Mouse (Mus musculus): ENCODE results near the gene Arid2. TPM values are rescaled to one million over a fixed set of nuclear protein-coding genes. Genes with fewer than 3 reads are reported as not detected.
A peak's percentile ranks its signal among the peaks of the same experiment; 100 is the strongest.
"Not testable (repeated sequence)": the region's sequence is repeated elsewhere in the genome, so short reads cannot be mapped to it uniquely, and the experiment has no call there.

Gene Arid2
- total and polyA plus RNA-seq, 2 experiments from 2014 or later: 11.2 to 38.4 TPM

- H3K9ac ChIP-seq (replicated peaks; ENCODE audit: low read length): no peak overlapping the region
- no peaks in the 10 kb centered on the region for H3K27me3 ChIP-seq (ENCODE audit: insufficient read depth, low read length)
- no peaks in the 10 kb centered on the region for H3K9me3 ChIP-seq (ENCODE audit: low read length)
- no peaks in the 10 kb centered on the region for H3K36me3 ChIP-seq (ENCODE audit: insufficient read depth, low read length)
- H3K4me2 ChIP-seq (ENCODE audit: low read depth, low read length): no peak overlapping the region
- ATAC-seq: no peak
- H3K4me1 ChIP-seq (ENCODE audit: insufficient read depth, low read length): peaks cover 2% of the 10 kb centered on the region; the same call in 1 of the 2 replicates
- DNase-seq (ENCODE audit: low spot score): peak; percentile 8
- H3K27ac ChIP-seq: no peak overlapping the region
- no peak for TF ChIP-seq CTCF (IDR thresholded peaks at IDR 0.05; ENCODE audit: low read depth)
- WGBS: 31% methylated on average over 1 of the region's 1 CpGs
- no peak overlapping the region for H3K4me3 ChIP-seq (ENCODE audit: low read length)
Measured at GRCm38 (mm10) chr15:96315664-96316063, 28.3 kb downstream of the Arid2 start.

GRCm38 (mm10) chr15:96319335-96319734 lies 32.0 kb downstream of the Arid2 start:
- WGBS: 67% methylated on average over 8 of the region's 8 CpGs

GRCm38 (mm10) chr15:96325726-96326328 lies 38.5 kb downstream of the Arid2 start:
- Histone ChIP-seq H3K4me2 (ENCODE audit: low read depth, low read length) (no peak overlapping the region), H3K4me1 (ENCODE audit: insufficient read depth, low read length) (no peaks in the 10 kb centered on the region), H3K36me3 (ENCODE audit: insufficient read depth, low read length) (no peaks in the 10 kb centered on the region), H3K27ac (no peak overlapping the region), H3K4me3 (ENCODE audit: low read length) (no peak overlapping the region), H3K27me3 (ENCODE audit: insufficient read depth, low read length) (no peaks in the 10 kb centered on the region), H3K9me3 (ENCODE audit: low read length) (no peaks in the 10 kb centered on the region), H3K9ac (replicated peaks; ENCODE audit: low read length) (no peak overlapping the region)
- ATAC-seq (no peak), DNase-seq (ENCODE audit: low spot score) (no peak)
- 78% methylated on average over 7 of the region's 7 CpGs for WGBS
- TF ChIP-seq CTCF (IDR thresholded peaks at IDR 0.05; ENCODE audit: low read depth): no peak

More at GRCm38 (mm10) chr15:96319335-96319734, 32.0 kb downstream of the Arid2 start:
- no peak for TF ChIP-seq CTCF (IDR thresholded peaks at IDR 0.05; ENCODE audit: low read depth)
- DNase-seq (ENCODE audit: low spot score) (peak; percentile 4), ATAC-seq (no peak)
- no peaks in the 10 kb centered on the region for H3K9me3 ChIP-seq (ENCODE audit: low read length)
- H3K9ac ChIP-seq (replicated peaks; ENCODE audit: low read length): no peak overlapping the region
- H3K36me3 ChIP-seq (ENCODE audit: insufficient read depth, low read length): no peaks in the 10 kb centered on the region
- H3K4me2 ChIP-seq (ENCODE audit: low read depth, low read length): no peak overlapping the region
- H3K27me3 ChIP-seq (ENCODE audit: insufficient read depth, low read length): no peaks in the 10 kb centered on the region
- H3K4me3 ChIP-seq (ENCODE audit: low read length): no peak overlapping the region
- peak overlapping the region; percentile 41; the same call in 1 of the 2 replicates for H3K27ac ChIP-seq
- peaks cover 2% of the 10 kb centered on the region; the same call in 1 of the 2 replicates for H3K4me1 ChIP-seq (ENCODE audit: insufficient read depth, low read length)

GRCm38 (mm10) chr15:96328722-96329121 lies 41.4 kb downstream of the Arid2 start:
- H3K9me3 ChIP-seq (ENCODE audit: low read length); ATAC-seq; H3K36me3 ChIP-seq (ENCODE audit: insufficient read depth, low read length); H3K4me1 ChIP-seq (ENCODE audit: insufficient read depth, low read length); H3K4me3 ChIP-seq (ENCODE audit: low read length); H3K27ac ChIP-seq; DNase-seq (ENCODE audit: low spot score); H3K4me2 ChIP-seq (ENCODE audit: low read depth, low read length); H3K9ac ChIP-seq (replicated peaks; ENCODE audit: low read length); H3K27me3 ChIP-seq (ENCODE audit: insufficient read depth, low read length): not testable (repeated sequence)
- WGBS: 95% methylated on average over 3 of the region's 4 CpGs

GRCm38 (mm10) chr15:96330536-96330935 lies 43.2 kb downstream of the Arid2 start:
- WGBS: 83% methylated on average over 3 of the region's 3 CpGs

GRCm38 (mm10) chr15:96332468-96333213 lies 45.3 kb downstream of the Arid2 start:
- DNase-seq (ENCODE audit: low spot score) (no peak), ATAC-seq (no peak)
- no peak overlapping the region for H3K4me2 ChIP-seq (ENCODE audit: low read depth, low read length)
- WGBS: 79% methylated on average over 9 of the region's 9 CpGs
- no peak overlapping the region for H3K27ac ChIP-seq
- H3K9ac ChIP-seq (replicated peaks; ENCODE audit: low read length): no peak overlapping the region
- TF ChIP-seq CTCF (IDR thresholded peaks at IDR 0.05; ENCODE audit: low read depth): no peak
- peaks cover 4% of the 10 kb centered on the region; the same call in 1 of the 2 replicates for H3K4me1 ChIP-seq (ENCODE audit: insufficient read depth, low read length)
- no peaks in the 10 kb centered on the region for H3K36me3 ChIP-seq (ENCODE audit: insufficient read depth, low read length)
- no peak overlapping the region for H3K4me3 ChIP-seq (ENCODE audit: low read length)
- H3K27me3 ChIP-seq (ENCODE audit: insufficient read depth, low read length): no peaks in the 10 kb centered on the region
- no peaks in the 10 kb centered on the region for H3K9me3 ChIP-seq (ENCODE audit: low read length)

More at GRCm38 (mm10) chr15:96330536-96330935, 43.2 kb downstream of the Arid2 start:
- ATAC-seq (no peak), DNase-seq (ENCODE audit: low spot score) (no peak)
- no peak overlapping the region for H3K4me3 ChIP-seq (ENCODE audit: low read length)
- H3K9me3 ChIP-seq (ENCODE audit: low read length): no peaks in the 10 kb centered on the region
- no peak overlapping the region for H3K9ac ChIP-seq (replicated peaks; ENCODE audit: low read length)
- H3K36me3 ChIP-seq (ENCODE audit: insufficient read depth, low read length): no peaks in the 10 kb centered on the region
- no peak overlapping the region for H3K4me2 ChIP-seq (ENCODE audit: low read depth, low read length)
- H3K4me1 ChIP-seq (ENCODE audit: insufficient read depth, low read length): peaks cover 4% of the 10 kb centered on the region; the same call in 1 of the 2 replicates
- no peak for TF ChIP-seq CTCF (IDR thresholded peaks at IDR 0.05; ENCODE audit: low read depth)
- H3K27me3 ChIP-seq (ENCODE audit: insufficient read depth, low read length): no peaks in the 10 kb centered on the region
- no peak overlapping the region for H3K27ac ChIP-seq

GRCm38 (mm10) chr15:96333350-96333749 lies 46.0 kb downstream of the Arid2 start:
- DNase-seq (ENCODE audit: low spot score) (no peak), ATAC-seq (no peak)
- no peak overlapping the region for H3K9ac ChIP-seq (replicated peaks; ENCODE audit: low read length)
- no peaks in the 10 kb centered on the region for H3K9me3 ChIP-seq (ENCODE audit: low read length)
- no peaks in the 10 kb centered on the region for H3K27me3 ChIP-seq (ENCODE audit: insufficient read depth, low read length)
- H3K27ac ChIP-seq: no peak overlapping the region
- peaks cover 4% of the 10 kb centered on the region; the same call in 1 of the 2 replicates for H3K4me1 ChIP-seq (ENCODE audit: insufficient read depth, low read length)
- H3K4me3 ChIP-seq (ENCODE audit: low read length): no peak overlapping the region
- H3K4me2 ChIP-seq (ENCODE audit: low read depth, low read length): no peak overlapping the region
- H3K36me3 ChIP-seq (ENCODE audit: insufficient read depth, low read length): no peaks in the 10 kb centered on the region
- WGBS: 58% methylated on average over 5 of the region's 5 CpGs
- TF ChIP-seq CTCF (IDR thresholded peaks at IDR 0.05; ENCODE audit: low read depth): no peak
